Mouse (Mus musculus) embryonic facial prominence, embryonic 11.5 days (tissue): ENCODE measurements around the gene Grap. TPM values are rescaled to one million over a fixed set of nuclear protein-coding genes. Genes with fewer than 3 reads are reported as not detected.
"Not testable (repeated sequence)": the region's sequence is repeated elsewhere in the genome, so short reads cannot be mapped to it uniquely, and the experiment has no call there.

ENCODE experiments used
- ATAC-seq: fragments of 200-750 bp; cut with Nextera tagmentation; replicated peaks from 2 replicates; pipeline ENCODE4 v1.8.0; 2017; ENCODE audit warnings: low read depth; ENCODE audit not compliant: insufficient number of reproducible peaks, low FRiP score, low TSS enrichment
- DNase-seq: peaks from one replicate; pipeline ENCODE4 v3.0.0-alpha.2; 2015; ENCODE audit warnings: low spot score
- H3K27ac ChIP-seq: fragments of 300-500 bp; sonication (generic); replicated peaks from 2 replicates; pipeline ENCODE4 v1.5.1; 2014; ENCODE audit warnings: mild to moderate bottlenecking, low read depth, low read length, control low read depth
- H3K27me3 ChIP-seq: fragments of 300-500 bp; sonication (generic); 2 replicates; pipeline ENCODE4 v1.6.1; 2014; ENCODE audit warnings: mild to moderate bottlenecking, low read length, moderate library complexity, mixed read lengths; ENCODE audit not compliant: control insufficient read depth, insufficient read depth
- H3K36me3 ChIP-seq: fragments of 300-500 bp; sonication (generic); replicated peaks from 2 replicates; pipeline ENCODE4 v1.6.1; 2014; ENCODE audit warnings: low read depth, mild to moderate bottlenecking, low read length, moderate library complexity, mixed read lengths; ENCODE audit not compliant: control insufficient read depth, insufficient read depth
- H3K4me1 ChIP-seq: fragments of 300-500 bp; sonication (generic); 2 replicates; pipeline ENCODE4 v1.6.1; 2014; ENCODE audit warnings: low read length, mixed read lengths; ENCODE audit not compliant: control insufficient read depth, insufficient read depth
- H3K4me2 ChIP-seq: fragments of 300-500 bp; sonication (generic); 2 replicates; pipeline ENCODE4 v1.6.1; 2014; ENCODE audit warnings: low read depth, mild to moderate bottlenecking, control low read depth, low read length, moderate library complexity
- H3K4me3 ChIP-seq: fragments of 300-500 bp; sonication (generic); 2 replicates; pipeline ENCODE4 v1.5.1; 2014; ENCODE audit warnings: low read depth, low read length, control low read depth
- H3K9ac ChIP-seq: fragments of 300-500 bp; sonication (generic); replicated peaks from 2 replicates; pipeline ENCODE4 v1.6.1; 2014; ENCODE audit warnings: mild to moderate bottlenecking, control low read depth, low read length
- H3K9me3 ChIP-seq: fragments of 300-500 bp; sonication (generic); replicated peaks from 2 replicates; pipeline ENCODE4 v1.6.1; 2016; ENCODE audit warnings: mild to moderate bottlenecking, low read length, inconsistent platforms, mixed read lengths; ENCODE audit not compliant: control insufficient read depth
- WGBS: fragments of 180-500 bp; shearing (Covaris S2); extraction: QIAGEN DNeasy Blood & Tissue Kit; methylation state at CpG from one replicate; pipeline ENCODE4 v1.1.7; 2014; 5-methylcytosine and 5-hydroxymethylcytosine counted together
- polyA plus RNA-seq: library from polyadenylated mRNA; unstranded; fragments of >200 nt; fragmentation: Nextera tagmentation; extraction: Ambion mirVana; gene quantifications from 2 replicates; pipeline ENCODE4 v1.2.1, GENCODE M21; 2014

Gene Grap
- polyA plus RNA-seq, 1 experiment from 2014 or later: 3.4 TPM

DNA sequence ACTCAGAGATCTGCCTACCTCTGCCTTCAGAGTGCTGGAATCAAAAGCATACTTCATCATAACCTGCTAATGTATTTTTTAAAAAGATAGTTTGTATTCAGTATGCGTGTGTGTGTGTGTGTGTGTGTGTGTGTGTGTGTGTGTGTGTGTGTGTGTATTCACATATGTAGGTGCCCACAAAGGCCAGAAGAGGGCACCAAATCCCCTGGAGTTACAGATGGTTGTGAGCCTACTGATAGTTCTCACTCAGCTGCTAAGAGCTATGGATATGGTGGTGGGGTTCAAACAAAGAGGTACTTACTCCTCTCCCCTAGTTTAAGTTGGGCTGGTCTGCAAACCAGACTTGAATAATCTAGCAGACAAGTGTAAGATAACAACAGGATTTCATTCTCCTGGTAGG lies 26.6 kb upstream of the Grap start:
- no peak for DNase-seq
- WGBS: 94% methylated on average over 1 of the region's 1 CpGs

DNA sequence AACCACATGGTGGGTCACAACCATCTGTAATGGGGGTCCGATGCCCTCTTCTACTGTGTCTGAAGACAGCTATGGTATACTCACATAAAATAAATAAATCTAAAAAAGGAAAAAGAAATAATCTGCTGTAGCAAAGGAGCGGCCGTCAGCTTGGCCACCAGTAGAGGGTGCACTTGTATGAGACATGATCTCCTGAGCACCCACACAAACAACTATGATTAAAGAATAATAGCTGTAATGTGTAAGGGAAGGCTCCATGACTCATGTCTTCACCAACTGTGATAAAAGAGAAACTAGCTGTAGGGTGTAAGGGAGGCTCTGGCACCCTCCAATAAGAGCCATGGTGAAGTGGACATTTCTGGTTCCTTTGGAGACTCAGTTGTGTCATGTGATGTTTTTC lies 23.4 kb upstream of the Grap start:
- no peak overlapping the region for H3K4me2 ChIP-seq
- DNase-seq: peak; percentile 13
- H3K27ac ChIP-seq: no peak overlapping the region
- no peak for ATAC-seq
- no peaks in the 10 kb centered on the region for H3K27me3 ChIP-seq
- 71% methylated on average over 3 of the region's 3 CpGs for WGBS
- H3K4me1 ChIP-seq: no peaks in the 10 kb centered on the region
- no peak overlapping the region for H3K4me3 ChIP-seq
- no peak overlapping the region for H3K9ac ChIP-seq
- no peaks in the 10 kb centered on the region for H3K36me3 ChIP-seq
- no peaks in the 10 kb centered on the region for H3K9me3 ChIP-seq

More for the DNA sequence above, 26.6 kb upstream of the Grap start:
- H3K9me3 ChIP-seq: no peaks in the 10 kb centered on the region
- H3K27me3 ChIP-seq: no peaks in the 10 kb centered on the region
- no peak for ATAC-seq
- H3K27ac ChIP-seq: no peak overlapping the region
- H3K4me3 ChIP-seq: no peak overlapping the region
- H3K36me3 ChIP-seq: no peaks in the 10 kb centered on the region
- no peak overlapping the region for H3K9ac ChIP-seq
- H3K4me2 ChIP-seq: no peak overlapping the region
- no peaks in the 10 kb centered on the region for H3K4me1 ChIP-seq

DNA sequence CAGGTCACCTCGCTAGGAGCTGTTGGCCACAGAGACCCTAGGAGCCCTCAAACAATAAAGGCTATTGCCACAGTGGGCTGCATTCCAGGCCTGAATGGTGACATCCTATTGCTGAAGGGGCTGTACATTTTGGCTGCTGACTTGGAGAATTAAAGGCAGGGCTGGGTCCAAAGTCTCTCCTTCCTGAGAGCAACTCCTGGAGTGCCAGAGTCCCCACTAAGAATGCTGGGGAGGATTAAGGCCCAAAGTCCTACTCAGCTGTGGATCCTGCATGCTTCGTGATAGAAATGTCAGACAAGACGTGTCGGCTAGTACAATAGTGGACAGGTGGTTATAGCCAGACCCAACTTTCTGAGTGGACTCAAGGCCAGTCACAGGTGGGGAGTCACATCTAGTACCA lies 16.8 kb upstream of the Grap start:
- 91% methylated on average over 3 of the region's 4 CpGs for WGBS
- H3K9ac ChIP-seq, H3K36me3 ChIP-seq, H3K4me1 ChIP-seq, ATAC-seq, H3K4me3 ChIP-seq, H3K27me3 ChIP-seq, H3K4me2 ChIP-seq, H3K27ac ChIP-seq, DNase-seq, H3K9me3 ChIP-seq: not testable (repeated sequence)

DNA sequence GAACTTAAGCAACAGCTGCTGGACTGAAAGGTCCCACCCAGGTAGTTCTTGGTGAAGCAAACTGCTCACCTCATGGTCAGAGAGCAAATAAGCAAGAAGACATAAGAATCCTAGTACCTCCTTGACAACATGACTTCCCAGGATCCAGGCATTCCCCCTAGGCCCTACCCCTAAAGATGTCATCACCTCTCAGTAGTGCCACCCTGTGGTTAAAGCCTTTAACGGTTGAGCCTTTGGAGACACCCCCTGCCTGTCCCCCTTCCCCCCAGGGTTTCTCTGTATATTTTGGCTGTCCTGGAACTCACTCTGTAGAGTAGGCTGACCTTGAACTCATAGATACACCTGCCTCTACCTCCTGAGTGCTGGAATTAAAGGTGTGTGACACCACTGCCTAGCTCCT lies 15.7 kb upstream of the Grap start:
- DNase-seq (no peak), ATAC-seq (no peak)
- H3K9me3 ChIP-seq: no peaks in the 10 kb centered on the region
- 40% methylated on average over 1 of the region's 1 CpGs for WGBS
- H3K4me3 ChIP-seq: no peak overlapping the region
- no peaks in the 10 kb centered on the region for H3K27me3 ChIP-seq
- no peaks in the 10 kb centered on the region for H3K36me3 ChIP-seq
- H3K4me2 ChIP-seq: no peak overlapping the region
- H3K9ac ChIP-seq: no peak overlapping the region
- H3K4me1 ChIP-seq: no peaks in the 10 kb centered on the region
- no peak overlapping the region for H3K27ac ChIP-seq

DNA sequence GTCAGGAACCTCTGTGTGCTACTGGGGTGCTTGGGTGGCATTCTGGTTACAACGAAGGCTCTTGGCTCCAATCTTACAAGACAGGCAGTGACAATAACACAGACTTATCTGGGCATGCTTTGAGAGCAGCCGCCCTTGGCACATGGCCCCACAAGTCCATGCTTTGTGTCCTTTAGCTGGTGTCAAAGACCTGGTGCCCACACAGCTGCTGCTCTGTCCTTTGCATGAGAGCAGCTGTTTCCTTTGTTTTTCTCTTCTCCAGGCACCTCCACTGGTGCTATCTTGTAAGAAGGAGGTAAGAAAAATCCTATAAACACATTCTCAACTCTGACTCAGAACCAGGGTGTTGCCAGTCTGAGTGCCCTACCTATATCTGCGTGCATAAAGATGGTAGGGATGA lies 15.2 kb upstream of the Grap start:
- H3K4me1 ChIP-seq: no peaks in the 10 kb centered on the region
- no peaks in the 10 kb centered on the region for H3K36me3 ChIP-seq
- 89% methylated on average over 3 of the region's 3 CpGs for WGBS
- DNase-seq: no peak
- H3K9me3 ChIP-seq: no peaks in the 10 kb centered on the region
- no peaks in the 10 kb centered on the region for H3K27me3 ChIP-seq
- ATAC-seq: no peak
- no peak overlapping the region for H3K9ac ChIP-seq
- H3K27ac ChIP-seq: no peak overlapping the region
- H3K4me3 ChIP-seq: no peak overlapping the region
- H3K4me2 ChIP-seq: no peak overlapping the region

DNA sequence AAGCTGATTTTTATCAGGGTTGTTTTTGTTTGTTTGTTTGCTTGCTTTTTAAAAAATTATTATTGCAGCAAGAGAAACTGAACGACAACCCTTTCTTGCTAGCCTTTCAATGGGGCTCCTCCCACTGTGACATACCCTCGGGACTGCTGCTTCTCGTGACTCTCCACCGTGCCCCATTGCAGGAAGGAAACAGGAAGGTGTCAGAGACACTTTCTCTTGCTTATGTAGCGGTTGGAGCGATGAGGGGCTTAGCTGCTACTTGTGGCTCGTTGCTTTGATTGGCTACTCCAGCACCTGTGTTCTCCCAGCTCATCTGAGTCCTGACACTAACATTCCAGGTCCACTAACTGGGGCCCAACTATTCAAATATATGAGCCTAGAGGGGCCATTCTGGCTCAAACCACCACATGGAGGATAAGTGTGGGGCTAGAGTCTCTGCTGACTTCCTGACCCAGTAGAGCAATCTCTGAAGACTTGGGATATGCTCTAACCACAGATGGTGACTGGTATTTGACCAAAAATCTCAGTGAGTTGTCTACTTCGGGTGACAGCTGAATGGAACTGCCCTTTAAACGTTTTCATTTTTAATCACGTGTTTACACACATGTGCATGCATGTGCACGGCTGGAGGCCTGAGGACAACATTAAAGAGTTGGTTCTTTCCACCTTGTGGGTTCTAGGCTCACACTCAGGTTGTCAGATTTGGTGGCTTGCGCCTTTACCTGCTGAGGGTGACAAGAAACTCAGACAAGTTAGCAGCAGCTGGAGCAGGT lies 14.1 kb upstream of the Grap start:
- Histone ChIP-seq H3K4me2 (no peak overlapping the region), H3K9me3 (no peaks in the 10 kb centered on the region), H3K36me3 (no peaks in the 10 kb centered on the region), H3K4me1 (no peaks in the 10 kb centered on the region), H3K27ac (no peak overlapping the region), H3K27me3 (no peaks in the 10 kb centered on the region), H3K4me3 (no peak overlapping the region), H3K9ac (no peak overlapping the region)
- WGBS: 82% methylated on average over 12 of the region's 12 CpGs
- ATAC-seq: no peak
- no peak for DNase-seq

DNA sequence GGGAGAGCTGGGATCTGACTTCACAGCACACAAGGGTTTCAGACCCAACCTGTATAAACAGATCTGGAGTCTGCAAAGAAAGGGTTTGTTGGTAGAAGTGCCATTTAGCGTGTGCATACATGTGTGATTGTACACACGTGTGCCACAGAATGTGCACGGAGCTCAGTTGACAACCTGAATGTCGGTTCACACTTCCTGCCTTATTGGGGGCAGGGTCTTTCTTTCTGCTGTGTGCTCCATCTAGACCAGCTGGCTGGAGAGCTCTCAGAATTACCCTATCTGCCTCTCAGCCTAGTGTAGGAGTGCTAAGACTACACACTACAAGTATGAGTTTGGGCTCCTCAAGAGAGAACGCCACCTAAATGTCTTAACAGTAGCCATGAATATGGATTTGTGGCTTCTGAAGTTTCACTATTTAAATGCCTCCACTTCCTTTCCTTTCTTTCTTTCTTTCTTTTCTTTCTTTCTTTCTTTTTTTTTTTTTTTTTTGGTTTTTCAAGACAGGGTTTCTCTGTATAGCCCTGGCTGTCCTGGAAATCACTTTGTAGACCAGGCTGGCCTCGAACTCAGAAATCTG lies 13.4 kb upstream of the Grap start:
- no peaks in the 10 kb centered on the region for H3K9me3 ChIP-seq
- H3K36me3 ChIP-seq: no peaks in the 10 kb centered on the region
- no peak overlapping the region for H3K9ac ChIP-seq
- WGBS: 94% methylated on average over 5 of the region's 6 CpGs
- H3K4me2 ChIP-seq: no peak overlapping the region
- no peak overlapping the region for H3K27ac ChIP-seq
- DNase-seq (no peak), ATAC-seq (no peak)
- H3K4me3 ChIP-seq: no peak overlapping the region
- no peaks in the 10 kb centered on the region for H3K27me3 ChIP-seq
- H3K4me1 ChIP-seq: no peaks in the 10 kb centered on the region

DNA sequence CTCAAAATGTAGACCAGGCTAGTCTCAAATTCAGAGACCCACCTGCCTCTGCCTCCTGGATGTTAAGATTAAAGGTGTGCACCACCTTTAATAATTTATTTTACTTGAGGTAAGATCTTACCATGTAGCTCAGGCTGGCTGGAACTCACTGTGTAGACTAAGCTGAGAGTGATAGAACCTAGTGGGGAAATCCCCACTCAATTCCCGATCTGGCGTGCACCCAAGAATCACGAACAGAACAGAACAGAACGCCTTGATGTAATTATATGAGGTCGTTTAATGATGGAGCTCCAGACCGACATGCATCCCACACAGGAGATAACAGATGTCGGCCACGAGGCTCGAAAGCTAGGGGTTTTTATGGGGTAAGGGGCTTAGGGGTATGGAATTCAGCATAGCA lies 12.5 kb upstream of the Grap start:
- 78% methylated on average over 9 of the region's 9 CpGs for WGBS
- H3K4me1 ChIP-seq, ATAC-seq, H3K9ac ChIP-seq, H3K27ac ChIP-seq, H3K4me2 ChIP-seq, H3K36me3 ChIP-seq, H3K27me3 ChIP-seq, DNase-seq, H3K9me3 ChIP-seq, H3K4me3 ChIP-seq: not testable (repeated sequence)
